Mouse (Mus musculus) spleen, embryonic (tissue): ENCODE data around the gene Prf1.

Experiments
- CTCF ChIA-PET: fragments of 350-600 bp; sonication (Branson Sonifier 250); formaldehyde crosslinking; loops from one replicate; lab custom pipeline; 2022; lab: Charles Lee

Prf1 gene

GRCm38 (mm10) chr10:61297477-61297876 is at the start of gene Prf1:
Gene Prf1, plus strand, starts transcription at chr10:61297833.
- CTCF ChIA-PET: interaction anchor here (0.6 kb wide), 1 partner anchor 908 kb away, joined by 3 read pairs; no protein-coding TSS in a partner anchor

DNA sequence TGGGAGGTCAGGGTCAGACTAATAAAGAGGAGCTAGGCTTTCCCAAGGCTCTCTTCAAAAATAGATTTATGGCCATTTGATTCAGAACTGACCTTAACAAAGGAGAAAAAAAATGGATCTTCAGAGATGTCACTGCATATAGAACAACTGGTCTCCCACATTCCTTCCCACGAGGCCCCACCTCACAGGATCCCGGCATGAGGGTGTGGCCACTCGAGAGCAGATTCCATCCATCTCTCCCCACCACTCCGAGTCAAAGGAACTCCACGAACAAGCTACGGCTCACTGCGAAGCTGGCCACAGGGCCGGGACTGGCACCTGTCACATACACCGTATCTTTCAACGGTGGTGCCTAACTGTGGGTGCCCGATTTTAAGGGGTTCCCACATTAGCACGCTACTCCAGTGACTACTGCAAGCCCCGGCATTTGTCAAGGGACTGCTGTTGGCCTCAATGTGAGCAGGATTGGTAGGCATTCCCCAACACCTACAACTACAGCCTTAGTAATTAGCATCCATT is 49.0 kb upstream of the Prf1 start:
- CTCF ChIA-PET: no interaction called here

GRCm38 (mm10) chr10:61249951-61250350 is 47.7 kb upstream of the Prf1 start:
- CTCF ChIA-PET: no interaction called here

DNA sequence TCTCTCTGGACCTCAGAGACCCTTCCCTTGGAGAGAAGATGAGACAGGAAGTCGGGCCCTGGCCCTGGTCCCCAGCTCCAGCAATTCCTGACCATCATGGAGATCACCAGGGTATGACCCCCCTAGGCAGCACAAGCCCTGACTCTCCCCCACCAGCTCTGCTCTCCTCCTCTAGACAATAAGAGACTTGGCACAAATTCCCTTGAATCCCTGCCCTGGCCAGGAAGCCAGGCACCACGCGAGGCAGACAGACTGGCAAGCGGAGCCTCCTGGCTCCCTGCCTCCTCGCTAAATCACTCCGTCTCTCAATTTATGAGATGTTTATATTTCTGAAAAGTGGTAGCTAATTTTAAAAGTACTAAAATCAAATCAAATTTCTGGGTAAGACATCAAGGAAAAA is 42.9 kb upstream of the Prf1 start:
- CTCF ChIA-PET: no interaction called here

DNA sequence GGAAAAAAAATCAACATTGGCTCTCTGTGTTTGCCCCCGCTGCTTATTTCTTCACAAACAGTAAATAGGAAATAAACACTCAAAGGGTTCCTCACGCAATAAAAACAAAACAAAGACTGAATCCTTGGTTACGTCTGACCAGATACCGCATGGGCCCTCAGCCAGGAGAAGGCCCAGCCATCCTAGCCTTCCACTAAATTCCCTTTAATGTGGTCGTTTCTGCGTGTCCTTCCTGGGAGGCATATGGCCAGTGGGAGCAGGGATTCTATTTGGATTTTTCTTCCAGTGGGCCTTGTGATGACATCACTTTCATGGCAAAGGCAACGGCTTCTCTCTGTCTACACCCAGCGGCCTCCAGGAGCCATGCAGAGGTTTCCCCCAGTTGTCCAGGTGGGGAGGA is 42.4 kb upstream of the Prf1 start:
- CTCF ChIA-PET: no interaction called here

GRCm38 (mm10) chr10:61256665-61257064 is 41.0 kb upstream of the Prf1 start:
- CTCF ChIA-PET: no interaction called here

DNA sequence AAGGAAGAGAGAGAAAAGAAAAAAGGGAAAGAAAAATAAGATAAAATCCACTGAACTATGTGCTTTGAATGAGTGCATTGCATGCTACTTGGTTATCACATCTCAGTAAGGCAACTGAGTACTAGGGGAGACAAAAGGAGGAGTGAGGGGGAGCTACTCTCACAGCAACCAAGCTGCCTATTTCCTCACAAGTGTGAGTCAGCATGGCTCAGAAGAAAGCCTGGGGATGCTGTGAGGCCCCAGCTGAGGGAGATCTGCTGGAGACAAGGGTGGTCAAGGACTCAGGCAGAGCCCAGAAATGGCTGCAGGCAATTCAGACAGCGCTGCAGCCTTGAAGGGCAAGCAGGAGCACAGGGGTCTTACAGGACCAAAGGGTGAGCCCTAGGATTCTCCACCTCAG is 39.5 kb upstream of the Prf1 start:
- CTCF ChIA-PET: no interaction called here

DNA sequence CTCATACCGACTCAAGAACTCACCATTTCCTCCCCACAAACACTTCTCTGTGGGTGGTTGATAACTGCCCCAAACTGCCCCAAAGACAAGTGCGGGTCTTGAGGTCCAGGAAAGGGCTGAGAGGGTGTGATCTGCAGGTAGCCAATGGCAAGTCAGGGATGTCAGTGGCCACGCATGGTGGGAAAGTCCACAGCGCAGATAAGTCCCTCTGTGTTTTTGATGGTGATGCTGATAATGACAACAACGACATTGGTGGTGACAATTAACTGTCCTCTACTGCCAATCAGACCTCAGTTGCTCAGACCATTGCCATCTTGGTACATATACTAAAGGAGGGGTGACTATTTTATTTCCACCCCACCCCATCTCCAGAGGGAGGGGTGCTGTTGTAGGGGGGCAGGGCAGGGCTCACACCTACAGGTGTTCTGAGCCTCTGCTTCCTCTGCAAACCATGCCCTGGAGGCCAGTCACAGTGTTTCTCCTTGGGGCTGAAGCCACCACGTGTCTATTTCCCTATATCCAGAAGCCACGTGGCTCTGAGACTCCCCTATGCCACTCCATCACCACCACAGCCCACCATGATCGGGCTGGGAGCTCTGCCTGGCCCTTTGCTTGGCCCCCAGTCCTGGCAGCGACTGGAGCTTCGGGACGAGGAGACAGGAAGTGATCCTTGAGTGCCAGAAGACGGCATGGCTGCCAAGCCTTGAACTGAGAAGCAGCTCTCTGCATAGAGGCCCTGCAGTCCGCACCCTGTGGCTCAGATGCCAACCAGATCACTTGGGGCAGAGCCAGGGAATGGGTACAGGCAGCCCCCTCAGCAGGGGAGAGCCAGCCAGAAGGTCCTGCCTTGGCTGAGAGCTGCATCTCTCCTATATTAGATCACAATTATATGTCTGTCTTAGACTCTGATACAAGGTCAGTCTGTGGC is 36.1 kb upstream of the Prf1 start:
- CTCF ChIA-PET: no interaction called here

- CTCF ChIA-PET: interaction anchor here (0.5 kb wide), 1 partner anchor 73 kb away, joined by 3 read pairs; no protein-coding TSS in a partner anchor
Measured at GRCm38 (mm10) chr10:61263606-61264005, 34.0 kb upstream of the Prf1 start.

GRCm38 (mm10) chr10:61267378-61267777 is 30.3 kb upstream of the Prf1 start:
- CTCF ChIA-PET: no interaction called here

DNA sequence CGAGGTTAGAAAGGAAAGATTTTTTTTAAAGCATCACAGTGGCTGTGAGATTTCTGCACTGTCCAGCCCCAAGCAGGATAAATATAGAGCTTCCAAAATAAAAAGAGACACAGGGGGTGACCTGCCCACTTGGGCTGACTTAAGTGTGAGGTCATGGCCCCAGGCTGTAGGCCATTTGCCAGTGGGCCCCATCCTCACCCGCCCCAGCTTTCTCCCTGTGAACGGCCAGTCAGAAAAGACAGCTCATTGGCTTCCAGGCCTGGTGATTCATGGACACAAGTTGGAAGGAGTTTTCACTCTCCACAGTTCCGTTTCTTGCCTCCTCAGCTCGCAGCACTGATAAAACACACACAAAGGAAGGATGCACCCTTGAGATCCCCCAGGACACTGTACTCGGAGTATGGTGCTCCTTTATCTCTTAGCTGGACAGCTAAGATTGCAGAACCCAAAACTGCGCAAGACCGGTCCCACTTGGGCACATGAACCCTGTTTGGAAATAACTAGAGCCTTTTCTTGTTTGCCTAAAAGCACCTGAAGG is 25.5 kb upstream of the Prf1 start:
- CTCF ChIA-PET: interaction anchor here (0.6 kb wide), 1 partner anchor 71 kb away, joined by 3 read pairs; no protein-coding TSS in a partner anchor

DNA sequence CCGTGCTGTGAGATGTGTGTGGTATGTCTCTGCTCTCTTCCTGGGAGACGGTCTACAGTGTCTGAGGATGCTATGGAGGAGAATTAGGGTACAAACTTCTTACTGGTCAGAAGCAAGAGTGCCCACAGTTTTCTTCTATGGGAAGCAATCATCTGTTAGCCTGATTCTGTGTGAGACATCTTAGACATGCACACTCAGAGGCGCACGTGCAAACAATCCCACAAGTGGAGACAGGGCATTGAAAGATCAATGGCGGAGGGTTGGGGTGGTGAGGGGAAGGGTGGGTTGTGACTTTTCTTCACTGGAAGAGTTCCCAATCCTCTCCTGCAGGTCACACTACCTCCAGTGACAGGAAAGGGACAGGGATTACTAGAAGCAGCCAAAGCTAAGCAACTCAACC is 25.0 kb upstream of the Prf1 start:
- CTCF ChIA-PET: interaction anchor here (0.6 kb wide), 1 partner anchor 71 kb away, joined by 3 read pairs; no protein-coding TSS in a partner anchor

GRCm38 (mm10) chr10:61273081-61273843 is 24.4 kb upstream of the Prf1 start, which contains the start of gene Adamts14:
Gene Adamts14, minus strand, starts transcription at chr10:61273438.
- CTCF ChIA-PET: interaction anchor here (0.6 kb wide), 1 partner anchor 63 kb away, joined by 3 read pairs; no protein-coding TSS in a partner anchor

DNA sequence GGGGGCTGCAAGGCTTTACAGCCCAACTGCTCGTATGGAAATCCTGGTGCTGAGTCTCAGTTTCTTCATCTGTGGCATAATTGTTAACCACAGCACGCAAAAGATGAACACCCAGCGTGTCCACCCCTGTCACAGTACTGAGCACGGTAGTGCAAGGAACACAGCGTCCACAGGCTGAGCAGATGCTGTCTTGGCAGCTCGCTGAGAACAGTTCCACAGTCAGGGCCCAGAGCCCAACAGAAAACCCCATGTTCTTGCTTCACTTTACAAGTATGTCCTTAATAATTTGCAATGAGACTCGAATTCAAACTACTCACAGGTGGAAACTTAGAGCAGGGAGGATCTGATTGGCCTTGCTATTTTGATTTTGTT is 23.8 kb upstream of the Prf1 start:
- CTCF ChIA-PET: interaction anchor here (0.6 kb wide), 1 partner anchor 63 kb away, joined by 3 read pairs; no protein-coding TSS in a partner anchor

- CTCF ChIA-PET: interaction anchor here (0.6 kb wide), 2 partner anchors 195 to 1185 kb away, joined by 6 to 14 read pairs; no protein-coding TSS in a partner anchor
Measured at GRCm38 (mm10) chr10:61274532-61274931, 23.1 kb upstream of the Prf1 start.

DNA sequence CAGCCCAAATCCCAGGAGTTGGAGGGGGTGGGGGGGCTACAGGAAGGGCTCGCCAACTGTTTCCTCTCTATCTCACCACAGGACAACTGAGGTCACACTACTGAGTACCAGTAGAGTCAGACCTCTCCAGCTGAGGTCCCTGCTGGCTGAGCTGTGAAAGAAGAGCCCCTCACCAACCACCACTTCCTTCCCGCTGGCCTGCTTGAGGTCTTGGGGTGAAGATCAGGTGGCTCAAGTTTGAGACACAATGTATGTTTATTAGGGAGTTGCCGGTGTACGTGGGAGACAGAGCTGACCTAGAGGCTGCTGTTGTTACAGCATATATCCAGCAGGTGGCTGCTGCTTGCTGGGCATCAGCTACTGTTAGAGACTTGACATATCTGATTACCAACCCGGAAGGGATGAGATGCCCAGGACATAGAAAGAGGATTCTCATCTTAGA is 21.9 kb upstream of the Prf1 start:
- CTCF ChIA-PET: interaction anchor here (0.7 to 1.2 kb wide), 2 partner anchors 65 to 988 kb away, joined by 3 to 5 read pairs; no protein-coding TSS in a partner anchor

GRCm38 (mm10) chr10:61277051-61277450 is 20.6 kb upstream of the Prf1 start:
- CTCF ChIA-PET: interaction anchor here (1.2 kb wide), 1 partner anchor 66 kb away, joined by 3 read pairs; no protein-coding TSS in a partner anchor

- CTCF ChIA-PET: no interaction called here
Measured at GRCm38 (mm10) chr10:61277918-61278674, 19.5 kb upstream of the Prf1 start.

DNA sequence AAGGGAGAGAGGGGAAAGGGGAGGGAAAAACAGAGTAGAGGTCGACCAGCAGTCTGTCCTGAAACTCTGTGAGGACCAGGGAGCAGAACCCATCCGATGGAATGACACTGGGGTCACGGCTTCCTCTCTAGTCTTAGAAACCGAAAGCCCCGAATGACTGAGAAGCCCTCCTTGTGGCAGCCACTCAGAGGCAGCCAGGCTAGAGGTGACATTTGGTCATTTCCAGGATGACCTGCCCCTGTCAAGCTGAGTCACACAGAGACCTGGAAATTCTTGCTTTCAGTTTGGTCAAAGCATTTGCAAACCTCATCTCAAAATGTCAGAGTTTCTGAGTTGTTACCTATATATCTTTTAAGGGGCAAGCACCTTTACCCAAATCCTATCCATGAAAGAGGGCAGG is 16.5 kb upstream of the Prf1 start:
- CTCF ChIA-PET: no interaction called here

DNA sequence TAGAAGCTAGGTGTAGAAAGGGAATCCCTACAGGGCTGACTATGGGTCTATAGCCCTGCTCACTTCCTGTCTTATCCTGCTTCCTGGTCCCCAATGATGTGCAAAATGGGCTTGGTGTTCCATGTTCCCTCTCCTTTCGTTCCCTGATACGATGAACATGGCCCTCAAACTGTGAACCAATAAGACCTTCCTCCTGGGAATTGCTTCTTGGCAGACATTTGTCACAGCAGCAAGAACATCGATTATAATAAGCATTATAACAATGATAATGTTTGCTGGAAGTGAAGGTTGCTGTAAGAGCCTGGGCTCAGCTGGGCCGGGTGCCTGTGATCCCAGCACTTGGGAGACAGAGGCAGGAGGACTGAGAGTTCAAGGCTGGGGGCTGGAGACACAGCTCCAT is 13.3 kb upstream of the Prf1 start:
- CTCF ChIA-PET: no interaction called here
